Mouse (Mus musculus) C2C12 (cell line): ENCODE data around the gene Cdh1. TPM values are rescaled to one million over a fixed set of nuclear protein-coding genes. Genes with fewer than 3 reads are reported as not detected.
"Not testable (repeated sequence)": the region's sequence is repeated elsewhere in the genome, so short reads cannot be mapped to it uniquely, and the experiment has no call there.

Source experiments
- H3K27me3 ChIP-seq: one replicate; pipeline ENCODE4 v1.6.1; 2011; ENCODE audit not compliant: control insufficient read depth, insufficient read depth, insufficient read length
- H3K36me3 ChIP-seq: one replicate; pipeline ENCODE4 v1.6.1; 2011; ENCODE audit not compliant: control insufficient read depth, insufficient read depth
- H3K4me3 ChIP-seq: one replicate; pipeline ENCODE4 v1.5.1; 2011; ENCODE audit warnings: mild to moderate bottlenecking, control low read depth; ENCODE audit not compliant: poor library complexity, insufficient read depth, severe bottlenecking
- H3K79me2 ChIP-seq: one replicate; pipeline ENCODE4 v1.6.1; 2011; ENCODE audit not compliant: control insufficient read depth, insufficient read depth
- H3K79me3 ChIP-seq: one replicate; pipeline ENCODE4 v1.6.1; 2011; ENCODE audit warnings: low read depth, control low read depth
- H3ac ChIP-seq: one replicate; pipeline ENCODE3; 2011; ENCODE audit warnings: low read depth; ENCODE audit not compliant: control insufficient read depth, insufficient read length
- CEBPB ChIP-seq: IDR thresholded peaks from one replicate; pipeline ENCODE4 v1.6.1; 2011; ENCODE audit warnings: low read depth, mild to moderate bottlenecking, control low read depth, moderate library complexity
- CTCF ChIP-seq: IDR thresholded peaks from one replicate; pipeline ENCODE4 v1.5.1; 2011; ENCODE audit not compliant: control insufficient read depth, insufficient read depth, insufficient read length
- FOSL1 ChIP-seq: IDR thresholded peaks from one replicate; pipeline ENCODE4 v1.8.0; 2011; ENCODE audit warnings: mild to moderate bottlenecking, low read length; ENCODE audit not compliant: poor library complexity, insufficient read depth, severe bottlenecking
- MAX ChIP-seq: IDR thresholded peaks from one replicate; pipeline ENCODE4 v1.6.1; 2011; ENCODE audit warnings: mild to moderate bottlenecking, control low read depth
- MYOD1 ChIP-seq: IDR thresholded peaks from one replicate; pipeline ENCODE4 v1.6.1; 2011; ENCODE audit warnings: low read depth; ENCODE audit not compliant: control insufficient read depth, insufficient read length
- MYOG ChIP-seq: IDR thresholded peaks from one replicate; pipeline ENCODE4 v1.6.1; 2011; ENCODE audit not compliant: control insufficient read depth, insufficient read length; ENCODE audit errors: extremely low read depth
- USF1 ChIP-seq: IDR thresholded peaks from one replicate; pipeline ENCODE4 v1.6.1; 2011; ENCODE audit warnings: low read depth, mild to moderate bottlenecking, control low read depth, moderate library complexity
- polyA plus RNA-seq: library from polyadenylated mRNA; unstranded; fragments of >200 nt; fragmentation: generic; extraction: Trizol; gene quantifications from one replicate; pipeline ENCODE4 v1.2.1, GENCODE M21; 2012; ENCODE audit warnings: missing spikeins

Gene Cdh1
- polyA plus RNA-seq, 1 experiment, result 0.01 TPM

GRCm38 (mm10) chr8:106569006-106569405, 34.1 kb upstream of the Cdh1 start:
- TF ChIP-seq CEBPB (no peak), USF1 (no peak), MYOD1 (no peak), CTCF (no peak), FOSL1 (no peak), MYOG (no peak), MAX (no peak)
- H3K79me2 ChIP-seq, result no peaks in the 10 kb centered on the region
- no peaks in the 10 kb centered on the region for H3K36me3 ChIP-seq
- no peaks in the 10 kb centered on the region for H3K27me3 ChIP-seq
- no peaks in the 10 kb centered on the region for H3K79me3 ChIP-seq
- H3K4me3 ChIP-seq, result no peak overlapping the region
- no peak overlapping the region for H3ac ChIP-seq

DNA sequence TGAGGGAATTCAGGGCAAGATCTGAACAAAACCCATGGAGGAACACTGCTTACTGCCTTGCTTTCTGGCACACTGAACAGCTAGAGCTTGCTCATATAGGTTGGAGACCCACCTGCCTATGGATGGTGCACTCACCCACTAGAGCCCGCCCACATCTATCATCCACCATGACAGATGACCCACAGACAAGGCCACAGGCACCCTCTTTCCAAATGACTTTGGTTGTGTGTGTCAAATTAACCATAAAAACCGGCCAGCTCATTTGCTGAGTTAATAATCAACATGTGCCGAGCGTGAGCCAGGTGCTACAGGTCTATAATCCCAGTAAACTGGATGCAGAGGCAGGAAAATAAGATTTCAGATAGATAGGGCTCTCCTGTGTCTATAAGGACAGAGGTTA, 32.8 kb upstream of the Cdh1 start:
- no peaks in the 10 kb centered on the region for H3K36me3 ChIP-seq
- no peaks in the 10 kb centered on the region for H3K79me3 ChIP-seq
- no peaks in the 10 kb centered on the region for H3K79me2 ChIP-seq
- no peak overlapping the region for H3K4me3 ChIP-seq
- H3K27me3 ChIP-seq, result no peaks in the 10 kb centered on the region
- no peak overlapping the region for H3ac ChIP-seq
- TF ChIP-seq MYOG (no peak), FOSL1 (no peak)

GRCm38 (mm10) chr8:106571551-106572172, 31.5 kb upstream of the Cdh1 start:
- H3K79me3 ChIP-seq, result no peaks in the 10 kb centered on the region
- TF ChIP-seq CTCF (no peak), MYOD1 (no peak), FOSL1 (no peak)
- no peak overlapping the region for H3K4me3 ChIP-seq
- H3K36me3 ChIP-seq, result no peaks in the 10 kb centered on the region
- H3K27me3 ChIP-seq, result no peaks in the 10 kb centered on the region
- H3ac ChIP-seq, result no peak overlapping the region
- H3K79me2 ChIP-seq, result no peaks in the 10 kb centered on the region

DNA sequence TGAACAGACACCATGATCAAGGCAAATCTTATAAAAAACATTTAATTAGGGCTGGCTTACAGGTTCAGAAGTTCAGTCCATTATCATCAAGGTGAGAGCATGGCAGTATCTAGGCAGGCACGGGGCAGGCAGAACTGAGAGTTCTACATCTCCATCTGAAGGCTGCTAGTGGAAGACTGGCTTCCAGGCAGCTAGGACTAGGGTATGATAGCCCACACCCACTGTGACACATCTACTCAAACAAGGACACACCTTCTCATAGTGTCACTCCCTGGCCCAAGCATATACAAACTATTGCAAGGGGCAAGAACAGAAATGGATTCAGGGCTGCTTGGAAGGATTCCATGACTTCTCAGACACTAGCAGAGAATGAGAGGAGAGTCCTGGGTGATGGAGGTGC, 31.0 kb upstream of the Cdh1 start:
- not testable (repeated sequence) for H3K79me3 ChIP-seq, H3K36me3 ChIP-seq, H3ac ChIP-seq, H3K27me3 ChIP-seq, H3K4me3 ChIP-seq, H3K79me2 ChIP-seq

- not testable (repeated sequence) for H3K27me3 ChIP-seq, H3K79me2 ChIP-seq, H3K4me3 ChIP-seq, H3K79me3 ChIP-seq, H3ac ChIP-seq, H3K36me3 ChIP-seq
Measured at GRCm38 (mm10) chr8:106573168-106573567, 30.0 kb upstream of the Cdh1 start, which contains the start of gene Gm10073. TSS of gene Gm10073 (minus strand) at chr8:106573461.

DNA sequence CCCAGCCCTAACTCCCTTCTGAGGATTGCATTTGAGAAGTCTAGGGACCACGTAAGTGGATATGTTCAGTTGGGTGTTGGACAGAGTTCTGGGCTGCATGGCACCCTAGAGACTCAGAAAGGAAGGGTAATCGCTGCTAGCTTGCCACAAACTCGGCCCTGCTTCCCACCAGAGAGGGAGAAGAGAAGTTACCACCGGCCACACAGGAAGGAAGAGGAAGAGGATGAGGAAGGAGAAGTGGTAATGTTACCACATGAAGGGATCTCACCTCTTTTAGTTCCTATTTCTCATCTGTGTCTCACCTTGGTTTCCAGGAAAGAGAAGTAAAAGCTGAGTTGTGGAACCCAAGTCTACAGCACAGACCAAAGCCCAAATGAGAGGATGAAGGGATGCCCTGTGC, 28.9 kb upstream of the Cdh1 start:
- Histone ChIP-seq H3K4me3 (no peak overlapping the region), H3K36me3 (no peaks in the 10 kb centered on the region), H3ac (no peak overlapping the region), H3K27me3 (no peaks in the 10 kb centered on the region), H3K79me2 (no peaks in the 10 kb centered on the region), H3K79me3 (no peaks in the 10 kb centered on the region)
- no peak for TF ChIP-seq USF1
- no peak for TF ChIP-seq CTCF
- TF ChIP-seq MAX, result no peak

DNA sequence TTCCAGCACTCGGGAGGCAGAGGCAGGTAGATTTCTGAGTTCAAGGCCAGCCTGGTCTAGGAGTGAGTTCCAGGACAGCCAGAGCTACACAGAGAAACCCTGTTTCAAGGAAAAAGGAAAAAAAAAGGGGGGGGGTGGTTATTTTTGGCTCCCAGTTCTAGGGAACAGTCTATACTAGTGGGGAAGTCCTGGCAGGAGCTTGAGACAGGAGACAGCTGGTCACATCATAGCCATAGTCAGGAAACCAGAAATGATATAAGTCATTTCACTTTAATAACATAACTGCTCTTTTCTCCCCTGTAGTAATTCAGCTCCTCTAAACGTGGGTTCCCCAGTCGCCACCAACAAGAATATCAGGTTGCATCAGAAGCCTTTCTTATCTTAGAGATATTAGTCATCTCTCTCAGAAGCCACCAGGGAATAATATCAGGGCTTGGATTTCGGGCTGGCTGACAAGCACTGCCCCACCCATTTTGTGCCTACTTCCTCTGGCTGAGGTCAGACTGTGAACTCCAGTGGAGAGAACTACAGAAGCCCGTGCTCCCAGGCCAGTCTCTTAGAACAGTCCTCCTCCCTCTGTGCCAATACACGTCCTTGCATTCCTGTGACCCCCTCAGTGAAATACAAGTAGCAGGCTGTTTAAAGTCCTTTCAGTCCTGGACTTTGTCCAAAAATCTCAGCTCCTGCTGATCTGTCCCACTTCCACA, 26.1 kb upstream of the Cdh1 start:
- Histone ChIP-seq H3K4me3 (no peak overlapping the region), H3K27me3 (no peaks in the 10 kb centered on the region), H3ac (no peak overlapping the region), H3K79me2 (no peaks in the 10 kb centered on the region), H3K36me3 (no peaks in the 10 kb centered on the region), H3K79me3 (no peaks in the 10 kb centered on the region)
- TF ChIP-seq USF1, result no peak
- peak; percentile 57 for TF ChIP-seq MYOD1
- TF ChIP-seq CTCF, result no peak
- TF ChIP-seq MYOG, result no peak
- peak; percentile 72 for TF ChIP-seq FOSL1
- no peak for TF ChIP-seq MAX
- peak; percentile 70 for TF ChIP-seq CEBPB
